Mouse (Mus musculus) CH12.LX (cell line): ENCODE data around the gene Syne3.

Experiments used
- CHD2 ChIP-seq: IDR thresholded peaks from 2 replicates; pipeline ENCODE4 v1.6.1; 2011; ENCODE audit warnings: low read length, improper control_type of control experiment
- CTCF ChIP-seq, 2 experiments: IDR thresholded peaks in 1 of 2; conservative IDR thresholded peaks in 1 of 2; 2 replicates each; pipeline ENCODE4 v1.5.1; 2011 to 2012; ENCODE audit warnings: low read depth in 2 of 2, low read length in 2 of 2, improper control_type of control experiment in 1 of 2, inconsistent platforms in 1 of 2, mild to moderate bottlenecking in 1 of 2, moderate library complexity in 1 of 2
- E2F4 ChIP-seq: IDR thresholded peaks from 2 replicates; pipeline ENCODE4 v1.6.1; 2011; ENCODE audit warnings: low read depth, low read length, improper control_type of control experiment; ENCODE audit not compliant: insufficient replicate concordance

DNA sequence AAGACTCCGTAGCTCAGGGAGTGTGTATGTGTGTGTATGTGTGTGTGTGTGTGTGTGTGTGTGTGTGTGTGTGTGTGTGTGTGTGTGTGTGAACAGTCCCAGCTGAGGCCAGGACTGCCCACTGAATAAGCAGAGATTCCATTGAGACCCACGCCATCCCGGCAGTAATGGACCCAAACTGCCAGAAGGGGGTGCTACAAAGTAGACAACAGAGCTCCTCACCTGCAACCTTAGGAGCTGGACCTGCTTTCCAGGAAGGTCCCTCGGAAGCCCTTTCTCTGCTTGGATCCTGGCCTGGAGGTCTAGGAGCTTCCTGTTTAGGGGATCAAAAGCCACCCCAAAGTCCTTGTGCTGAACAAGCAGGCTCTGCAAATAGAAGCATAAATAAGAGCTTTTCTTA lies 55.7 kb downstream of the Syne3 start:
- no peak for TF ChIP-seq E2F4
- TF ChIP-seq CHD2 = no peak
- peak; percentile 21 to 84; a peak in 3 of 4 replicates for TF ChIP-seq CTCF (conservative IDR thresholded peaks at IDR 0.05 in 1 of 2, IDR thresholded peaks at IDR 0.05 in 1 of 2; ENCODE audit: low read depth in 2 of 2, low read length in 2 of 2)
